Mouse (Mus musculus) G1E (cell line): ENCODE results near the gene Gm26558. TPM values are rescaled to one million over a fixed set of nuclear protein-coding genes. Genes with fewer than 3 reads are reported as not detected.
A peak's percentile ranks its signal among the peaks of the same experiment; 100 is the strongest.

Source experiments
- ATAC-seq: 2 replicates; pipeline ENCODE4 v1.8.0; 2016; ENCODE audit warnings: mild to moderate bottlenecking; ENCODE audit not compliant: insufficient number of reproducible peaks, poor library complexity, low FRiP score, severe bottlenecking; ENCODE audit errors: extremely low read depth
- DNase-seq: peaks from one replicate; pipeline ENCODE4 v3.0.0; 2012; ENCODE audit warnings: low spot score
- H3K27me3 ChIP-seq: 2 replicates; pipeline ENCODE4 v1.6.1; 2012; ENCODE audit warnings: mild to moderate bottlenecking, low read length, inconsistent platforms; ENCODE audit not compliant: insufficient read depth
- H3K36me3 ChIP-seq: replicated peaks from 2 replicates; pipeline ENCODE3; 2012; ENCODE audit warnings: mild to moderate bottlenecking, inconsistent platforms
- H3K4me1 ChIP-seq: 2 replicates; pipeline ENCODE4 v1.6.1; 2012; ENCODE audit warnings: low read depth, low read length, inconsistent platforms, mixed read lengths; ENCODE audit not compliant: insufficient read depth
- H3K4me3 ChIP-seq: 2 replicates; pipeline ENCODE4 v1.5.1; 2012; ENCODE audit warnings: low read depth, mild to moderate bottlenecking, inconsistent platforms, low read length, moderate library complexity, mixed read lengths
- H3K9me3 ChIP-seq: replicated peaks from 2 replicates; pipeline ENCODE4 v1.6.1; 2012; ENCODE audit warnings: inconsistent platforms
- CTCF ChIP-seq: IDR thresholded peaks from 2 replicates; pipeline ENCODE4 v1.5.1; 2012; ENCODE audit warnings: low read depth, low read length, inconsistent platforms, mixed read lengths
- GATA1 ChIP-seq: IDR thresholded peaks from 2 replicates; pipeline ENCODE4 v1.6.1; 2012; ENCODE audit warnings: borderline replicate concordance, low read length, inconsistent platforms, mixed read lengths
- GATA2 ChIP-seq: IDR thresholded peaks from 2 replicates; pipeline ENCODE4 v1.6.1; 2012; ENCODE audit warnings: low read depth, low read length, inconsistent platforms, borderline replicate concordance
- POLR2AphosphoS5 ChIP-seq: IDR thresholded peaks from 2 replicates; pipeline ENCODE4 v1.6.1; 2012; ENCODE audit warnings: low read depth, low read length, inconsistent platforms; ENCODE audit not compliant: insufficient replicate concordance
- TAL1 ChIP-seq: conservative IDR thresholded peaks from 2 replicates; pipeline ENCODE4 v1.6.1; 2012; ENCODE audit warnings: low read depth, low read length, inconsistent platforms, mixed read lengths
- polyA plus RNA-seq: library from polyadenylated mRNA; stranded (reverse); fragments of >175 nt; gene quantifications from 2 replicates; pipeline ENCODE4 v1.2.3, GENCODE M21; 2012
- total RNA-seq, 2 experiments: library from RNA; stranded (forward) in 1 of 2; stranded (reverse) in 1 of 2; fragments of 200-1000 nt in 1 of 2; fragments of >200 nt in 1 of 2; fragmentation: Nextera tagmentation in 1 of 2; gene quantifications; 2 replicates each; pipeline ENCODE4 v1.2.3; 2014 to 2017

Gm26558 gene
- total and polyA plus RNA-seq, 3 experiments, result 0.05 to 0.44 TPM; not detected in 1

DNA sequence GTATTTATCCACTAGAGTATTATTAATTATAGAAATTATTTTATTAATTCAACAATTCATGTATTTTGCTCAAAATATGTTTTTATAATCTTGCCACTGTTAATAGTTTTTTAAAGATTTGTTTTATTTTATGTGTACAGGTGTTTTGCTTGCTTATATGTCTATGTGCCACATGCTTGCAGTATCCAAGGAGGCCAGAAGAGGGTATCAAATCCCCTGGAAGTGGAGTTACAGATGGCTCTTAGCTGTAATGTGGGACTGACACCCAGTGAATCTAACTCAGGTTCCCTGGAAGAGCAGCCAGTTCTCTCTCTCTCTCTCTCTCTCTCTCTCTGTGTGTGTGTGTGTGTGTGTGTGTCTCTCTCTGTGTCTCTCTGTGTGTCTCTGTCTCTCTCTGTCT is 20.9 kb downstream of the Gm26558 start:
- ATAC-seq, result peak; percentile 28; the same call in 1 of the 2 replicates
- DNase-seq, result no peak

DNA sequence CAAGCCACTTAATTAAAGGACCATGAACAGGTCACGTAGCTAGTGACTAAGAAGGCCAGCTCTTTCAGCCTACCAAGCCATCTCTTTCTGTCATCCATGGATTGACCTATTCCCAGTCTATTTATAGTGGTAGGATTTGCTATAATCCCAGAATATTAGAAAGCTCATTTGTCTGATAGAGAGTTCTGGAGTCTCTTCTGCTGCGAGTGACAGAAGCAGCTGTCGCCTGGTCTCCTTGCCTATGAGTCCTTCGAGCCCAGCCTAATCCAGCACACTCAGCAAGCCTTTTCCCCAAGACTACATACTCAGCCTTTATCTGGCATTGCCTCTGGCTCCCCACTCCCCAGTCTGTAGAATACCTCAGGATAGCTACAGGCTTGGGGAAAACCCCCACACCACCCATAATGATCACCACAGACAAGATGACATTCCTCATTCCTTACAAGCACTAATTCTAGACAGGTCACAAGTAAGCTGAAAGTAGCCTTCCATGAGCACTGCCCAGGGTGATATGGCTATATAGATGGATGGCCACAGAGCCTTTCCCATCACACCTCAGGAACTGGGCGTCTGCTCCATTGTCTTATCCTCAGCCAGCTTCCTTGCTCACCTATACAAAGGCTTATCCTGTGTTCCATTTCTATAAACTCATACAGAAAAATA is 27.7 kb downstream of the Gm26558 start:
- Histone ChIP-seq H3K4me1 (no peaks in the 10 kb centered on the region), H3K36me3 (no peaks in the 10 kb centered on the region), H3K9me3 (peaks cover 8% of the 10 kb centered on the region), H3K4me3 (no peak overlapping the region), H3K27me3 (peaks cover 12% of the 10 kb centered on the region)
- no peak for ATAC-seq
- DNase-seq, result no peak
- no peak for TF ChIP-seq GATA2
- TF ChIP-seq TAL1, result no peak
- TF ChIP-seq POLR2AphosphoS5, result no peak
- no peak for TF ChIP-seq GATA1
- no peak for TF ChIP-seq CTCF

More for the DNA sequence above, 20.9 kb downstream of the Gm26558 start:
- Histone ChIP-seq H3K36me3 (no peaks in the 10 kb centered on the region), H3K9me3 (peaks cover 8% of the 10 kb centered on the region), H3K27me3 (peaks cover 11% of the 10 kb centered on the region), H3K4me3 (no peak overlapping the region), H3K4me1 (no peaks in the 10 kb centered on the region)
- no peak for TF ChIP-seq GATA2
- TF ChIP-seq TAL1, result no peak

DNA sequence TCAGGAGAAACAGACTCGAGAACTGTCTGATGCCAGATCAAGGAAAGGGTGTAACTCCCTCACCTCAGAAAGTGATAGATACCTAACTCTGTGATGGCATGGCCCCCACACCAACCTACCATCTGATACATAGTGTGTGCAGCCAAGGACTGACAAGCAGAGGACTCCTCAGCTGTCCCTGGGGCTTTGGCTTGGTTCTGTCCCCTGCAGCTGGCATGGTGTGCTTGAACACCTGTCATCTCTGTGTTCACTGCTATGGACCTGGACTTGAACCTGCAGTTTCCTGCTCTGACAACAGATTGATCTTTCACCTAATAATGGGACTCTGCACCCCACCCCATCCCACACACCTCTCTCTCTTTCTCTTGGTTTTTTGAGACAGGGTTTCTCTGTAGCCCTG is 29.5 kb downstream of the Gm26558 start:
- peaks cover 10% of the 10 kb centered on the region for H3K27me3 ChIP-seq
- TF ChIP-seq CTCF, result no peak
- no peak for TF ChIP-seq GATA1
- TF ChIP-seq GATA2, result no peak
- no peak for TF ChIP-seq TAL1
- H3K36me3 ChIP-seq, result no peaks in the 10 kb centered on the region
- ATAC-seq, result no peak
- DNase-seq, result no peak
- H3K4me1 ChIP-seq, result no peaks in the 10 kb centered on the region
- no peak overlapping the region for H3K4me3 ChIP-seq
- peaks cover 6% of the 10 kb centered on the region for H3K9me3 ChIP-seq

DNA sequence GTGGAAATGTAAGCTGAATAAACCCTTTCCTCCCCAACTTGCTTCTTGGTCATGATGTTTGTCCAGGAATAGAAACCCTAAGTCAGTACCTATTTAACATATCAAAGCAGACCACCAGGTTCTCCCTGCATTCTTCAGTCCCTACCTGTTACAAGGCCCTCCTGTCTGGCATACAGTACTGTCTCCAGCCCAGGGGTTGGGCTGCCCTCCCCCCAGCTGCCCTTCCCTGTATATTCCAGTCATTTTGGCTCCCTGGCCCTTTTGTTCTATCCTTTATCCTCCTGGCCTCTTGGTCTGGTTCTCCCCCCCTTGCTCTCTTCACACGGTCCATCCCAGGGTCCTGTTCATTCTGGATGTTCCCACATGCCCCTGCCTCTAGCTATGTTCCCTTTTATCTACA is 30.6 kb downstream of the Gm26558 start:
- H3K9me3 ChIP-seq, result peaks cover 3% of the 10 kb centered on the region
- ATAC-seq (no peak), DNase-seq (no peak)
- no peak overlapping the region for H3K4me3 ChIP-seq
- H3K36me3 ChIP-seq, result no peaks in the 10 kb centered on the region
- TF ChIP-seq TAL1, result no peak
- H3K4me1 ChIP-seq, result no peaks in the 10 kb centered on the region
- peaks cover 4% of the 10 kb centered on the region for H3K27me3 ChIP-seq

GRCm38 (mm10) chr2:70629921-70630320 is 32.0 kb downstream of the Gm26558 start:
- H3K27me3 ChIP-seq, result peaks cover 4% of the 10 kb centered on the region
- no peak overlapping the region for H3K4me3 ChIP-seq
- H3K36me3 ChIP-seq, result no peaks in the 10 kb centered on the region
- ATAC-seq (no peak), DNase-seq (no peak)
- H3K9me3 ChIP-seq, result peaks cover 3% of the 10 kb centered on the region
- TF ChIP-seq GATA2 (no peak), GATA1 (no peak), TAL1 (no peak), POLR2AphosphoS5 (no peak), CTCF (no peak)
- no peaks in the 10 kb centered on the region for H3K4me1 ChIP-seq

GRCm38 (mm10) chr2:70629339-70629761 is 32.6 kb downstream of the Gm26558 start:
- TF ChIP-seq TAL1, result no peak
- TF ChIP-seq GATA1, result no peak
- TF ChIP-seq GATA2, result no peak
- no peak for TF ChIP-seq POLR2AphosphoS5
- no peak for TF ChIP-seq CTCF
- no peak for ATAC-seq

GRCm38 (mm10) chr2:70628397-70628796 is 33.5 kb downstream of the Gm26558 start:
- peaks cover 4% of the 10 kb centered on the region; the same call in 1 of the 2 replicates for H3K27me3 ChIP-seq
- TF ChIP-seq TAL1 (no peak), POLR2AphosphoS5 (no peak), GATA2 (no peak), CTCF (no peak), GATA1 (no peak)
- H3K36me3 ChIP-seq, result no peaks in the 10 kb centered on the region
- H3K4me1 ChIP-seq, result no peaks in the 10 kb centered on the region
- ATAC-seq (no peak), DNase-seq (no peak)
- H3K4me3 ChIP-seq, result no peak overlapping the region
- H3K9me3 ChIP-seq, result peaks cover 3% of the 10 kb centered on the region

More at GRCm38 (mm10) chr2:70629339-70629761, 32.6 kb downstream of the Gm26558 start:
- Histone ChIP-seq H3K4me3 (no peak overlapping the region), H3K27me3 (peaks cover 4% of the 10 kb centered on the region), H3K4me1 (no peaks in the 10 kb centered on the region), H3K36me3 (no peaks in the 10 kb centered on the region), H3K9me3 (peaks cover 3% of the 10 kb centered on the region)
- DNase-seq, result no peak
